Mouse (Mus musculus) MEL (cell line): Measurements from ENCODE around the gene Crhbp. TPM values are rescaled to one million over a fixed set of nuclear protein-coding genes. Genes with fewer than 3 reads are reported as not detected.

Source experiments
- DNase-seq: peaks from one replicate; pipeline ENCODE4 v3.0.0; 2011; ENCODE audit warnings: low read depth, low spot score
- H3K27ac ChIP-seq: 2 replicates; pipeline ENCODE4 v1.5.1; 2012; ENCODE audit warnings: low read depth, mild to moderate bottlenecking, control low read depth, low read length, moderate library complexity; ENCODE audit not compliant: control insufficient read depth
- H3K27me3 ChIP-seq, 2 experiments: fragments of 150-350 bp in 1 of 2; sonication (generic) in 1 of 2; 2 replicates each; pipeline ENCODE4 v1.6.1; 2012; ENCODE audit warnings: low read length in 2 of 2, mild to moderate bottlenecking in 2 of 2, improper control_type of control experiment in 1 of 2, moderate library complexity in 1 of 2; ENCODE audit not compliant: insufficient read depth in 2 of 2, control insufficient read depth in 1 of 2
- H3K36me3 ChIP-seq, 2 experiments: 2 replicates each; pipeline ENCODE4 v1.6.1; 2012 to 2014; ENCODE audit warnings: low read length in 2 of 2, improper control_type of control experiment in 1 of 2, inconsistent platforms in 1 of 2, mild to moderate bottlenecking in 1 of 2; ENCODE audit not compliant: insufficient read depth in 2 of 2, control insufficient read depth in 1 of 2
- H3K4me1 ChIP-seq, 2 experiments: fragments of 150-350 bp in 1 of 2; sonication (generic) in 1 of 2; 2 replicates each; pipeline ENCODE4 v1.6.1; 2012; ENCODE audit warnings: low read length in 2 of 2, improper control_type of control experiment in 1 of 2, mild to moderate bottlenecking in 1 of 2; ENCODE audit not compliant: insufficient read depth in 2 of 2, control insufficient read depth in 1 of 2
- H3K4me3 ChIP-seq, 2 experiments: fragments of 150-350 bp in 1 of 2; sonication (generic) in 1 of 2; 2 replicates each; pipeline ENCODE4 v1.5.1; 2012; ENCODE audit warnings: low read depth in 2 of 2, low read length in 2 of 2, mild to moderate bottlenecking in 2 of 2, moderate library complexity in 2 of 2, control low read depth in 1 of 2, improper control_type of control experiment in 1 of 2; ENCODE audit not compliant: control insufficient read depth in 1 of 2, insufficient read depth in 1 of 2
- H3K79me2 ChIP-seq: 2 replicates; pipeline ENCODE4 v1.6.1; 2012; ENCODE audit warnings: mild to moderate bottlenecking, low read length, moderate library complexity; ENCODE audit not compliant: control insufficient read depth, poor library complexity, insufficient read depth
- H3K9ac ChIP-seq: 2 replicates; pipeline ENCODE4 v1.6.1; 2012; ENCODE audit warnings: low read depth, mild to moderate bottlenecking, control low read depth, low read length, moderate library complexity; ENCODE audit not compliant: control insufficient read depth, poor library complexity, severe bottlenecking
- H3K9me3 ChIP-seq: fragments of 150-350 bp; sonication (generic); replicated peaks from 2 replicates; pipeline ENCODE4 v1.6.1; 2012; ENCODE audit warnings: mild to moderate bottlenecking, low read length, improper control_type of control experiment, moderate library complexity; ENCODE audit not compliant: insufficient read depth
- BHLHE40 ChIP-seq: IDR thresholded peaks from 2 replicates; pipeline ENCODE4 v1.6.1; 2012; ENCODE audit warnings: low read depth, mild to moderate bottlenecking, inconsistent platforms, low read length, improper control_type of control experiment, borderline replicate concordance
- CHD1 ChIP-seq: IDR thresholded peaks from 2 replicates; pipeline ENCODE4 v1.6.1; 2012; ENCODE audit warnings: low read depth, mild to moderate bottlenecking, inconsistent platforms, low read length, improper control_type of control experiment
- CHD2 ChIP-seq: IDR thresholded peaks from 2 replicates; pipeline ENCODE4 v1.6.1; 2011; ENCODE audit warnings: low read length, improper control_type of control experiment
- E2F4 ChIP-seq: IDR thresholded peaks from 2 replicates; pipeline ENCODE4 v1.6.1; 2011; ENCODE audit warnings: low read depth, low read length, improper control_type of control experiment, borderline replicate concordance
- ELF1 ChIP-seq: IDR thresholded peaks from 2 replicates; pipeline ENCODE4 v1.6.1; 2014; ENCODE audit warnings: low read depth, mild to moderate bottlenecking, inconsistent platforms, low read length, improper control_type of control experiment, moderate library complexity
- ETS1 ChIP-seq: IDR thresholded peaks from 2 replicates; pipeline ENCODE4 v1.6.1; 2012; ENCODE audit warnings: low read depth, mild to moderate bottlenecking, inconsistent platforms, low read length, improper control_type of control experiment, moderate library complexity
- GABPA ChIP-seq: IDR thresholded peaks from 2 replicates; pipeline ENCODE4 v1.6.1; 2012; ENCODE audit warnings: low read depth, mild to moderate bottlenecking, inconsistent platforms, low read length, improper control_type of control experiment, moderate library complexity
- GATA1 ChIP-seq: IDR thresholded peaks from 2 replicates; pipeline ENCODE4 v1.6.1; 2011; ENCODE audit warnings: low read depth, low read length, improper control_type of control experiment
- HCFC1 ChIP-seq: IDR thresholded peaks from 2 replicates; pipeline ENCODE4 v1.6.1; 2012; ENCODE audit warnings: low read depth, mild to moderate bottlenecking, inconsistent platforms, low read length, improper control_type of control experiment, moderate library complexity
- JUND ChIP-seq: IDR thresholded peaks from 2 replicates; pipeline ENCODE4 v1.6.1; 2011; ENCODE audit warnings: low read depth, mild to moderate bottlenecking, improper control_type of control experiment, low read length
- MAZ ChIP-seq: IDR thresholded peaks from 2 replicates; pipeline ENCODE4 v1.6.1; 2012; ENCODE audit warnings: low read depth, mild to moderate bottlenecking, inconsistent platforms, low read length, improper control_type of control experiment
- MEF2A ChIP-seq: IDR thresholded peaks from 2 replicates; pipeline ENCODE4 v1.6.1; 2014; ENCODE audit warnings: low read depth, mild to moderate bottlenecking, inconsistent platforms, low read length, improper control_type of control experiment; ENCODE audit not compliant: poor library complexity, insufficient replicate concordance, severe bottlenecking; ENCODE audit errors: extremely low read depth
- MXI1 ChIP-seq: IDR thresholded peaks from 2 replicates; pipeline ENCODE4 v1.6.1; 2011; ENCODE audit warnings: mild to moderate bottlenecking, low read depth, low read length, improper control_type of control experiment
- MYB ChIP-seq: IDR thresholded peaks from 2 replicates; pipeline ENCODE4 v1.6.1; 2011; ENCODE audit warnings: mild to moderate bottlenecking, low read depth, low read length, improper control_type of control experiment
- MYC ChIP-seq: IDR thresholded peaks from 2 replicates; pipeline ENCODE4 v1.6.1; 2011; ENCODE audit warnings: low read depth, mild to moderate bottlenecking, low read length, improper control_type of control experiment, moderate library complexity
- NRF1 ChIP-seq: IDR thresholded peaks from 2 replicates; pipeline ENCODE4 v1.6.1; 2014; ENCODE audit warnings: low read depth, mild to moderate bottlenecking, inconsistent platforms, low read length, improper control_type of control experiment, moderate library complexity; ENCODE audit not compliant: poor library complexity, insufficient read depth, severe bottlenecking
- POLR2A ChIP-seq, 2 experiments: IDR thresholded peaks; 2 replicates each; pipeline ENCODE4 v1.6.1; 2011 to 2012; ENCODE audit warnings: low read length in 2 of 2, mild to moderate bottlenecking in 2 of 2, control low read depth in 1 of 2, improper control_type of control experiment in 1 of 2, low read depth in 1 of 2, moderate library complexity in 1 of 2; ENCODE audit not compliant: control insufficient read depth in 1 of 2, insufficient read depth in 1 of 2, poor library complexity in 1 of 2
- POLR2AphosphoS2 ChIP-seq: IDR thresholded peaks from 2 replicates; pipeline ENCODE4 v1.6.1; 2011; ENCODE audit warnings: low read length, improper control_type of control experiment
- POLR2AphosphoS5 ChIP-seq: IDR thresholded peaks from 2 replicates; pipeline ENCODE4 v1.6.1; 2012; ENCODE audit warnings: low read depth, borderline replicate concordance, mild to moderate bottlenecking, inconsistent platforms, low read length, moderate library complexity, mixed read lengths
- RAD21 ChIP-seq: IDR thresholded peaks from 2 replicates; pipeline ENCODE4 v1.6.1; 2011; ENCODE audit warnings: mild to moderate bottlenecking, low read depth, low read length, improper control_type of control experiment
- RCOR1 ChIP-seq: IDR thresholded peaks from 2 replicates; pipeline ENCODE4 v1.6.1; 2012; ENCODE audit warnings: low read depth, mild to moderate bottlenecking, inconsistent platforms, low read length, improper control_type of control experiment
- SIN3A ChIP-seq: IDR thresholded peaks from 2 replicates; pipeline ENCODE4 v1.6.1; 2012; ENCODE audit warnings: low read length, improper control_type of control experiment, inconsistent platforms
- SMC3 ChIP-seq: IDR thresholded peaks from 2 replicates; pipeline ENCODE4 v1.6.1; 2011; ENCODE audit warnings: low read depth, low read length, improper control_type of control experiment
- TAL1 ChIP-seq: IDR thresholded peaks from 2 replicates; pipeline ENCODE4 v1.6.1; 2012; ENCODE audit warnings: mild to moderate bottlenecking, inconsistent platforms, low read length, moderate library complexity, mixed read lengths
- TBP ChIP-seq: IDR thresholded peaks from 2 replicates; pipeline ENCODE4 v1.8.0; 2011; ENCODE audit warnings: low read depth, low read length, improper control_type of control experiment
- TCF12 ChIP-seq: IDR thresholded peaks from 2 replicates; pipeline ENCODE4 v1.6.1; 2014; ENCODE audit warnings: low read depth, mild to moderate bottlenecking, inconsistent platforms, low read length, improper control_type of control experiment, moderate library complexity
- UBTF ChIP-seq: IDR thresholded peaks from 2 replicates; pipeline ENCODE4 v1.6.1; 2012; ENCODE audit warnings: low read depth, mild to moderate bottlenecking, inconsistent platforms, low read length, improper control_type of control experiment, moderate library complexity, borderline replicate concordance; ENCODE audit not compliant: insufficient read depth
- ZC3H11A ChIP-seq: IDR thresholded peaks from 2 replicates; pipeline ENCODE4 v1.6.1; 2012; ENCODE audit warnings: low read depth, mild to moderate bottlenecking, inconsistent platforms, low read length, improper control_type of control experiment
- ZKSCAN1 ChIP-seq: IDR thresholded peaks from 2 replicates; pipeline ENCODE4 v1.6.1; 2012; ENCODE audit warnings: low read depth, mild to moderate bottlenecking, inconsistent platforms, low read length, improper control_type of control experiment, moderate library complexity
- ZNF384 ChIP-seq: IDR thresholded peaks from 2 replicates; pipeline ENCODE4 v1.6.1; 2012; ENCODE audit warnings: low read depth, mild to moderate bottlenecking, inconsistent platforms, low read length, improper control_type of control experiment
- polyA plus RNA-seq, 2 experiments: library from polyadenylated mRNA; stranded (reverse) in 1 of 2; unstranded in 1 of 2; fragments of >175 nt in 1 of 2; fragments of >200 nt in 1 of 2; gene quantifications; 2 replicates each; pipeline versions ENCODE4 v1.2.1 to v1.2.4; 2012; ENCODE audit warnings: low replicate concordance in 2 of 2, low read depth in 1 of 2; ENCODE audit not compliant: insufficient read length in 2 of 2, insufficient read depth in 1 of 2, missing spikeins in 1 of 2
- total RNA-seq: library from RNA; depleted of rRNA; stranded (reverse); fragments of 300-350 nt; gene quantifications from 2 replicates; pipeline ENCODE4 v1.2.3, GENCODE M21; 2012

Crhbp gene
- total and polyA plus RNA-seq, 3 experiments, result not detected

DNA sequence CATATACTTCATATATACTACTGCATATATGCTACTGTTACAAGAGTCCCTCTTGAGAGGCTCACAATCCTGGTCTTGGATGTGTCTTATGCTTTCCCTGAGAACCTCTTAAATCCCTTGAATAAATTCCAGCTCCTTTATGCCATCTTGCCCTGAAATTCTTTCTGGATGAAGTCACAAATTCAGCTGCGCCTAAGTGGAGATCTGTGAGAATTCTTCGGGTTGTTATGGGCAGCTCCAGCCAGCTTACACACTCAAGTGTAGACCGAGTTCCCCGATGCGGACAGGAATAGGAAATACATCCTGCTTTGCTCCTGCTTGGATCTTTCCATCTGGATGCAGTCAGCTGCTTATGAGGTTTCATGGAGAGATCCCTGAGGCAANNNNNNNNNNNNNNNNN is 39.9 kb upstream of the Crhbp start:
- H3K9me3 ChIP-seq, result no peaks in the 10 kb centered on the region
- no peak overlapping the region for H3K27ac ChIP-seq
- no peaks in the 10 kb centered on the region for H3K4me1 ChIP-seq
- TF ChIP-seq POLR2AphosphoS2 (no peak), RAD21 (no peak), ZNF384 (no peak), GATA1 (no peak), NRF1 (no peak), SIN3A (no peak), MYB (no peak), ELF1 (no peak), GABPA (no peak), ZC3H11A (no peak), MEF2A (no peak), POLR2A (IDR thresholded peaks at IDR 0.05; ENCODE audit: control insufficient read depth in 1 of 2, insufficient read depth in 1 of 2, low read depth in 1 of 2, low read length in 2 of 2, poor library complexity in 1 of 2) (no peak), ETS1 (no peak), RCOR1 (no peak), UBTF (no peak), CHD2 (no peak), E2F4 (no peak), ZKSCAN1 (no peak), MXI1 (no peak)
- H3K9ac ChIP-seq, result no peak overlapping the region
- H3K79me2 ChIP-seq, result no peaks in the 10 kb centered on the region
- no peaks in the 10 kb centered on the region; a peak in 1 of 4 replicates for H3K27me3 ChIP-seq
- H3K4me3 ChIP-seq, result no peak overlapping the region
- H3K36me3 ChIP-seq, result no peaks in the 10 kb centered on the region
- DNase-seq, result no peak

DNA sequence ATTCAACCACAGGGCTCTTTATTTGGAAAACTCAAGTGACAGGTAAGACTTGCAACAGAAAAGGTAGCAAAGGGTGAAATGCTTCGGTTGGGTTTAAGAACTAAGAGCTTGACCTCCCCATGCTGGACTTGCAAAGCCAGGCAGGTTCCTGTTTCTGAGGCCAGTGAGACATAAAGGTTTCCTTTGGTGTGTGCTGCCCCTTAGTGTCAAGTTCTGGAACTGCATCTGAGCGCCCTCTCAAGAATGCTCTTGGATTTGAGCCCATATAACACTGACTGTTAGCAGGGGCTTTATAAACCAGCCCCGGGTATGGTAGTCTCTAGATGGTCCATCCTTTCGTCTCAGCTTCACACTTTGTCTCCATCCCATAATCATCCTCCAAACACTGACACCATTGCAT is 36.7 kb upstream of the Crhbp start:
- Histone ChIP-seq H3K27me3 (no peaks in the 10 kb centered on the region; a peak in 1 of 4 replicates), H3K27ac (no peak overlapping the region), H3K79me2 (no peaks in the 10 kb centered on the region), H3K4me3 (no peak overlapping the region), H3K36me3 (peaks cover 0 to 2% of the 10 kb centered on the region in 2 experiments; a peak in 2 of 4 replicates), H3K9ac (no peak overlapping the region), H3K4me1 (peaks cover 4 to 8% of the 10 kb centered on the region in 2 experiments), H3K9me3 (no peaks in the 10 kb centered on the region)
- DNase-seq, result peak; percentile 88
- TF ChIP-seq MYB (no peak), CHD1 (no peak), ZKSCAN1 (no peak), SMC3 (peak; percentile 93), RAD21 (peak; percentile 87), E2F4 (no peak), JUND (no peak), POLR2AphosphoS5 (no peak), POLR2AphosphoS2 (no peak), TCF12 (no peak), NRF1 (no peak), ZC3H11A (peak; percentile 94), SIN3A (no peak), TAL1 (no peak), ETS1 (no peak), GABPA (no peak), CHD2 (no peak), MAZ (no peak), RCOR1 (no peak), UBTF (no peak), HCFC1 (no peak), TBP (no peak), MXI1 (0 out of 2 replicates have a peak, but pooled peaks have one; percentile 22), MYC (no peak), BHLHE40 (no peak)
